Mouse (Mus musculus): ENCODE measurements around the gene Dst.
"Not testable (repeated sequence)": the region's sequence is repeated elsewhere in the genome, so short reads cannot be mapped to it uniquely, and the experiment has no call there.

The Dst gene

DNA sequence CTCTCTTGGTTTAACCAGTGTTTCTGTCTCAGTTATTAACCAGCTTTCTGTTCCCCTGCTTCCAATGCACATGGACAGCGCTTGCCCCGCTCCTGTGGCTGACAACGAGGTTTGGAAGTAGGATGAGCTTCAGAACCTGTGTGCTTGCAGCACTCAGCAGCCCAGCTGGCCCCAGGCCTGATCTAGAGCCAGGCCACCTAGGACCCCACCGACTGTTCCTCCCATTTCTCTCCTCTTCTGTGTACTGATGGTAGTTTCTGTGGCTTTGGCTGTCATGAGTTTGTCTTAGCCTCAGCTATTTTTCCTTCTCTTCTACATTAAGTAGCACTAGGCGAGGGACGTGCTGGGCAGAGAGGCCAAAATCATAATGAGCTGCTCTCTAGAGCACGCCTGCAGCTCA is 368.7 kb downstream of the Dst start:
- intact Hi-C loops (cut with DNase I), result no loop called here

DNA sequence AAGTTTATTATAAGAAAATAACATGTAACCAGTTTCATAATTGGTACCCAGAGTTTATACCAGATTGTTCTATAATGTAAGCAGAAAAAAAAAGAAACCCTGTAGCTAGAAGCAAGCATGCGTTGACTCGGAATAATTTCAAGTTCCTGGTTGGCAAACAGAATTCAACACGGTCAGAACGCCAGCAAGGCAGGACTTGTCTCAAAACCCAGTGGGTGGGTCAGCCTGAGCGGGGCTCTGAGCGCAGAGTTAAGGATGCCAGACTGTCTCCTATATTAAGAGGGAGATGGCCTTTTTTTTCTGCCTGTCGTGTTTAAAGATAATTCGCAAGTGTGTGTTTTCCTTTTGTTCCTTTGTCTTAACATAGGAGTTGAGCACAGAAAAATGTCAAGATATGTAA is 369.2 kb downstream of the Dst start:
- intact Hi-C loops (cut with DNase I), result no loop called here

DNA sequence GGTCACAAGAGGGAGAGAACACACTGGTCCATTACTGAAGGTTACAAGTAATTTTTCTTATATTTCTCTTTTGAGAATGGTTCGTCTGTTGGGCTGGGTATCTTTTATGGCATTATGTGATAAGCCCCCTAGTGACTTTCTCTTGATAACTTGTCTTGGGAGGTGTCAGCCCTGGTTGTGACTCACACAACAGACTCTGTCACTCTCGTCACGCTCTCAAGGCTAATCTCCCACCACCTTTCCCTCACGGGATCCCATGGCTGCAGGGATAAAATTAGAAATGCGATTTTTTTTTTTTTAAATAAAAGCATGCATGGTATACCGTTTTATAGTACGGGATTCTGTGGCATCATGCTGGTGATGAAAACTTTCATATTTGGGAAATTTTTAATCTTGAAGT is 375.5 kb downstream of the Dst start:
- intact Hi-C loops (cut with DNase I), result no loop called here

DNA sequence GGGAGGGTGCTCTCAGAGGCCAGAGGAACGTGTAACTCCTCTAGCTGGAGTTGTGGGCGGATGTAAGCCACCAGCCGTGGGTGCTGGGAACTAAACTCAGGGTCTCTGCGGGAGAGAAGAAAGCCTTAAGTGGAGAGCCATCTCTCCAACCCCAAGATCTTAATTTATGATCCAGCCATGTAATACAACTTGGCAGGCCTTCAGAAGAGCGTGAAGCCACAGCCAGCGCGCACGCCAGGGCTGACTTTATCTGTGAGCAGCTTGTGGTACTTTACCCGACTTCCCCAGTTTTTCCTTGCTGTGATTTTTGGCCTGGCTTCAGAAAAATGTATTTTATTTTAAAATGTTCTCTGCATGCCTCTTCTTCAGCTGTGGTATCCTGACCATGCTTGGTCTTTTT is 377.0 kb downstream of the Dst start:
- intact Hi-C loops (cut with DNase I), result no loop called here

DNA sequence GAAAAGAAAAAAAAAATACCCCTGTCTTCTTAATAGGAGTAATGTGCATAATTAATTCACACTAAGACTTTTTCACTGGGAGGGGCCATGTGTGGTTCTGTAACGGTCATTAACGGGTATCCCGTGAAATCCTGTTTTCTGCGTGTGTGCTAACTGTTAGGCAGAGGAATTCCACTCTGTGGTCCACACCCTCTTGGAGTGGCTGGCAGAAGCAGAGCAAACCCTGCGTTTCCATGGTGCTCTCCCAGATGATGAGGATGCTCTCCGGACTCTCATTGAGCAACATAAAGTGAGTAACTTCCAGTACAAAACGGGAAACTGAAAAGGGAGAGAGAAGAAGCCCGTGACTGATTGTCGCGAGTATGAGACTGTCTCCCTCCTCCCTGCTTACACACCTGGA is 379.7 kb downstream of the Dst start:
- intact Hi-C loops (cut with DNase I), result no loop called here

DNA sequence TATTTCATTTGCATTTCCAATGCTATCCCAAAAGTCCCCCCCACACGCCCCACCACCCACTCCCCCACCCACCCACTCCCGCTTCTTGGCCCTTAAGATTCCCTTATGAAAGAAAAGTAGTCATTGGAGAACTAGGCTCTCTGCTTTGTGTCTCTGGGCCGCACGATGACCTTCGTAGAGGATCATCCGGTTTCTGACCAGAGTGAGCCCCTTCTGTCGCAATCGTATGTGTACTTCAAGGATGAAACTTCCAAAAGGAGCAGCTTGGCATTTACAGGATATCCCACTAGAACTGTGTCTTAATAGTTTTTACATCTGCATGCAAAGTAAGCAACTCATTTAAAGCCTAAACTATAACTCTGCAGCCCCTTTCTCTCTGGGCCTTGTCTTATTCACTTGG is 380.2 kb downstream of the Dst start:
- intact Hi-C loops (cut with DNase I), result no loop called here

DNA sequence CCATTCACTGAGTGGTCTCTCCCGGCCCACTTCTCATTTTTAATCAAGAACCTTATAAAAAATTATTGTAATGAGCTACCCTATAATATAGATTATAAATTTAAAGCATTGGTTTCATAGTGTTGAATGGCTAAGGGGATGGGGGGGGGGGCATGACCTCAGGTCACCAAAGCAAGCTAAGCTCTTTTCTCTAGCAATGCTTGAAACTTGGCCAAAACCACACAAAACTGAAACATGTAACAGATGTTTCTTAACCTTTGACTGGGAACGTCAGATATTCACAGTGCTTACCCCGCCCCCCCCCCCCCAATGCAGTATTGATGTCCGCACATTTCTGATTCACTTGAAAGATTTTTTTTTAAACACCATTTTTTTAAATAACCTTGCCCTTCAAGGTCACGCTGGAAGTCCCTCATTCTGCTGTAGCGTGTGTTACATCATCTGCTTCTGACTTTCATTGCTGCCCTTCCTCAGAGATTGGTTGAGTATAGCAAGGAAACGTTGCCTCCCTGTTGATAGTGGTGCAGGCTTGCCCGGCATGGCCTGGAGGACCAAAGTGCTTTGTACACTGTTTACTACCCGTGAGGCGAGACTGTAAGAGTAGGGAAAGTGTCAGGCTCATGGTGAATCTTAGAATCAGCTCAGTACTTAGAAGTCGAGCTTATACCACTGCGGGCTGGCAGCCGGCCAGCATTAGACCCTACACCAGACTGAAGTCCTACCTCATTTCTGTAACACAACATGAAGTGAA is 380.9 kb downstream of the Dst start:
- intact Hi-C loops (cut with DNase I), result no loop called here

DNA sequence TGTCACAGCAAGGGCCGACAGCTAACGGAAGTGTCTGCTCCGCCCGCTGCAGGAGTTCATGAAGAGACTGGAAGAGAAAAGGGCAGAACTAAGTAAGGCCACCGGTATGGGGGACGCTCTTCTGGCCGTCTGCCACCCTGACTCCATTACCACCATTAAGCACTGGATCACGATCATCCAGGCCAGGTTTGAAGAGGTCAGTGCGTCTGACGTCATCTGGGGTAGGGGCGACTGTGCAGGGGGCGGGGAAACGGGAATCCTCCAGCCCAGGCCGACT is 381.4 kb downstream of the Dst start:
- intact Hi-C loops (cut with DNase I), result no loop called here

DNA sequence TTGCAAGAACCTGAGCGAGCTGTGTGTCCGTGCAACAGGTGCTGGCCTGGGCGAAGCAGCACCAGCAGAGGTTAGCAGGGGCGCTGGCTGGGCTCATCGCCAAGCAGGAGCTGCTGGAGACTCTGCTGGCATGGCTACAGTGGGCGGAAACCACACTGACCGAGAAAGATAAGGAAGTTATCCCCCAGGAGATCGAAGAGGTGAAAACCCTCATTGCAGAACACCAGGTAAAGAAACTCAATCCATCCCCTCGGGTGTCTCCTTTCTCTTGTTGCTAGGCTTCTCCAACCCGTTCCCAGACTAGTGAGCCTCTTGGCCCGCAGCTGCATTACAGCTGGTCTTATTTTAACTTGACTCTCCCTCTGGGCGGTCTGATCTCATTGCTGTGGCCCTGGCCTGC is 382.3 kb downstream of the Dst start:
- intact Hi-C loops (cut with DNase I), result no loop called here

DNA sequence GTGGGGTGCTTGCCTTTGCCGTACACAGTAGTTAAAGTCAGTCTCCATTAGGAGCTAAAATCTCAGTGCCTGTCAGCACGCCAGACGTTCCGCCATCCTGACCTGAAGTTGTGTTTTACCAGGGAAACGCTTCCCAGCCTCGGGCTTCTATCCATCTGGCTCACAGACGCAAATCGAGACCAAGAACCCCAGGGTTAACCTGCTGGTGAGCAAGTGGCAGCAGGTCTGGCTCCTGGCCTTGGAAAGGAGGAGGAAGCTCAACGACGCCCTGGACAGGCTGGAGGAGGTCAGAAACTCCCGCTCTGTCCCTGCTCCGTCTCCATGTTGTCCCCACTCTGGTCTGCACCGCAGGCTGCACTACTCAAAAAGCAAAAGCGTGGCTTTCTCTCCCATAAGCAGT is 385.2 kb downstream of the Dst start:
- intact Hi-C loops (cut with DNase I), result no loop called here

DNA sequence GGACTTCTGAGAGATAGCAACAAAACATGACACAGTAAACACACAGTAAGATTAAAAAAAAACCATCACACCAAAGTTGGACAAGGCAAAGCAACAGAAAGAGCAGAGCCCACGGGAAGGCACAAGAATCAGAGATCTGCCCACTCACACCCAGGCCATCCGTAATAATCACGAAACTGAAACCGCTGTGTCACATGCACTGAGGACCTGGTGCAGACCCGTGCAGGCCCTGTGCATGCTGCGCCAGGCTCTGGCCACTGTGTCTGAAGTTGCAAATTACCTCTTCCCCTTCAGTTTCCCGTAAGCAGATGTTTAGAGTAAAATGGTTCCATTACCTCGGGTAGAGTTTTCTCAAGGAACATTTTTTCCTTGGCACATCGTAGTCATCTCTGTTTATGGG is 389.6 kb downstream of the Dst start:
- intact Hi-C loops (cut with DNase I), result no loop called here

DNA sequence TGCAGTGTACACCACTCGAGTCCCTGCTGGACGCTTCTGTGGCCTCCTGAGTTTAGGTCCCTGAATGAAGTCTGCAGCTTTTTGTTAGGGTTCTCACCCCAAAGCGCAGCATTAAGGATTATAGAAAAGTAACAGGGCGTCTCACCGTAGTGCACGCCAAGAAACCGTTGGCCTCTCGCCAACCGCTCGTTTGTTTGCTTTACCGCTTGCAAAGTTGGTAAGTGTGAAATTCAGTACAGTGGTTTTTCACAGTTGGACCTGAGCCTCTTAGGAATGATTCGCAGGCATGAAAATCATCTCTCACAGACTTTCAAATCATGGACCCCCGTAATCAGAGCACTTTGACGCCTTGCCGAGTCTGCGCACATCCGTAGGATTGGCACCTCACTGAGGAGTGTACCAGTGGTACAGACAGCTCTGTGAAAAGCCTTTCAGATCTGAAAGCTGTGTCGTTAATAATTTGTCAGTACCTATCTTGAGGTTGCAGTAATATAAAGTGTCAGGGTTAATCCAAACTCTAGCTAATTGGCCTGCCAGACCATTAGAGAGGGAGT is 390.7 kb downstream of the Dst start:
- intact Hi-C loops (cut with DNase I), result no loop called here

DNA sequence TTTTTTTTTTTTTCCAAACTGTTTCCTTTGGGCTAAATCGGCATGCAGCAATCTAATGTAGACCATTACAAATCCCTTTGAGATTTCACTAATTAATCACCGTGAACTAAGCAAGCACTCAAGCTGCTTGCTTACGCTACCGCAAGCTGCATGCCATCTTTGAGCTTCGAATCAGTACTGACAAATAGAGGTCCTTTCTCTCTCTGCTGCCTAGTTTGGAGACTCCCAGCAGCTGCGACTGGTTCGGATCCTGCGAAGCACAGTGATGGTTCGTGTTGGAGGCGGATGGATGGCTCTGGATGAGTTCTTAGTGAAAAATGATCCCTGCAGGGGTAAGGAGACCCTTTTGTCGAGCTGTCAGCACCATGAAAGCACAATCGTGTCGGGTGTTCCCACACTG is 391.5 kb downstream of the Dst start:
- intact Hi-C loops (cut with DNase I), result no loop called here

DNA sequence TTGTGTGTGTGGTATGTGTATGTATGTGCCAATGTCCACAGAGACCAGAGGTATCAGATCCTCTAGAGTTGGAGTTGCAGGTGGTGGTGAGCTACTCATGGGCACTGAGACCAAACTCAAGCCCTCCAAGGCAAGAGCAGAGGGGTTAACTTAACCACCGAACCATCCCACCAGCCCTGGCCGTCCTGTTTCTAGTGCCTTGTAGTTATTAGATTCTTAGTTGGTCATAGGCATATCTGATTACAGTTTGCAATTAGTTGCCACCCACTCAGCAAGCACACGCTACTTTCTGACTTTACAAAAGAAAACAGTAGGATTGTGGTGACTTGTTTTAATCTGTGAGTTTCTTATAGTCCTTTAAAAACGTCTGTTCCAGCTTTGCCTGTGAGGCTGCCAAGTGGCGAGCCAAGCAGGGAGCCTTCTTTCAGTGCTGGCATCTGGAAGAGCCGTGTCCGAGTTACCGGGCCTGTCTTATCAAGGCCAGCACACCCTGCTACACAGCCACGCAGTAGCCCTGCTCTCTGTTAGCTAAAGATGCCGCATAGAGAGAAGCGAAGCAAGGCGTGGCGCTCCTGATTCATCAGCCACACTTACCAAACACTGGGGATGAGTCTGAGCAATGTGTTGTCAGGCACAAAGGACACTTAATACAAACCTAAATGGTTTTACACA is 392.4 kb downstream of the Dst start:
- intact Hi-C loops (cut with DNase I), result no loop called here

DNA sequence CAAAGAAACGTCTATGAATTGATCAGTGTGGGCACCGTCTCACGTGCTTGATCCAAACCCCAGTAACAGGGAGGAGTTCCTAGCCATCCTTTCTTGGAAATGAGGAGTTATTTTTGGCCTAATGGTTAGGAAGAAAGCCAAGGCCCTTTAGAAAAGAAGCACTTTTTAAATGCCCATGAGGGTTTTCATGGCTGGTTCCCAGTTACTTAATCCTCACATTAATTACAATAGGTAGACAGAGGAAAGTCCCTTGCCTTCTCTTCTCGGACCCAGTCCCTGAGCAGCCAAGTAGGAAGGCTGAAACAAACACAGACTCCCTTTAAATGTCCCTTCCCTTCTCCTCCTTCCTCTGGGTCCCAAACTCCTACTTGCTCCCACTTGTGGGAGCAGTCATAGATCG is 396.2 kb downstream of the Dst start:
- intact Hi-C loops (cut with DNase I), result no loop called here

DNA sequence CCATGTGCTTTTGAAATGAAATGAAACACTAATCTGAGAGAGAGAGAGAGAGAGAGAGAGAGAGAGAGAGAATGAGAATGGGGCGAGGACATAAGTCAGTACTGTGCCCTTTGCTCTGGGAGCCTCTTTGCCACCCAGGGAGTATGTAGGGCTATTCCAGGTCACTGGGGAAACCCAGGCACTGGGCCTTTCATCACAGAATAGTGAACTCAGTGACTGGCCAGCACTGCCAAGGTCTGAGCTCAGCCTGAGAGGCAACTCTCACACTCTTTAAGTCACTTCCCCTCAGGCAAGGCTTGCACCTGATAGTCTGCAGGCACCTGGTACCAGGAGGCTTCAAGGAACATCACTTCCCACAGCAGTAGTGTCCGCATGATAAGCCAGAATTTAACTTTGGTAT is 398.7 kb downstream of the Dst start:
- intact Hi-C loops (cut with DNase I), result no loop called here

DNA sequence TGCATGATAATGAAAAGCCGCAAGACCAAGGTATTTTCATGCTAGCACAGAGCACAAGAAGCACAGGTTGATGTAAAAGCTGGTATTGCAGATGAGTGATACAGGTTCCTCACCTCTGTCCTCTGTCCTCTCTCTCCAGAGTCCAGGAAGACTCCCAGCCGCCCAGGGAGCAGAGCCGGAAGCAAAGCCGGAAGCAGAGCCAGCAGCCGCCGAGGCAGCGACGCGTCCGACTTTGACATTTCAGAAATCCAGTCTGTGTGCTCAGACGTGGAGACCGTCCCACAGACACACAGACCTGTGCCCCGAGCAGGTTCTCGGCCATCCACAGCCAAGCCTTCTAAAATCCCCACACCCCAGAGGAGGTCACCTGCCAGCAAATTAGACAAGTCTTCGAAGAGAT is 399.2 kb downstream of the Dst start:
- intact Hi-C loops (cut with DNase I), result no loop called here

DNA sequence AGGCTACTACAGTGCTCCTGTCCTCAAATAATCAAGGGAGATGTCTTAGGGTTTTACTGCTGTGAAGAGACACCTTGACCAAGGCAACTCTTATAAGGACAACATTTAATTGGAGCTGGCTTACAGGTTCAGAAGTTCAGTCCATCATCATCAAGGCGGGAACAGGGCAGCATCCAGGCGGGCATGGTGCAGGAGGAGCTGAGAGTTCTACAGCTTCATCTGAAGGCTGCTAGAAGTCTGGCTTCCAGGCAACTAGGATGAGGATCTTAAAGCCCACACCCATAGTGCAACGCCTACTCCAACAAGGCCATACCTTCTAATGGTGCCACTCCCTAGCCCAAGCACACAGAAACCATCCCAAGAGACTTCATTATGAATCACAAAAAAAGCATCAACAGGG is 400.8 kb downstream of the Dst start:
- intact Hi-C loops (cut with DNase I), result not testable (repeated sequence)

DNA sequence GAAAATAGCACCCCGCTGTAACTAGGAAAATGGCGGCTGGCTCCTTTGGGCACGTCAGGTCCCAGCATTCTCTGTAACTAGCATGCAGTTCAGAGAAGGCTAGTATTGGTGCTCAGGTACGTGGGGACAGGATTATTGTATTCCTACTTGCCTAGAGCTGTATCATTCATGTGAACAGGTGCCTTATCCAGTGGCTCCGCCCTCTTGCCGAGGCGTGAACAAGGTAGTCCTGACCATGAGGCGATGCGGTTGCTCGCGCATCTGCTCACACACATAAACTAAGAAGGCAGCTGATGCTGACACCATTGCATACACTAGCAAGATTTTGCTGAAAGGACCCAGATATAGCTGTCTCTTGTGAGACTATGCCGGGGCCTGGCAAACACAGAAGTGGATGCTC is 401.4 kb downstream of the Dst start:
- intact Hi-C loops (cut with DNase I), result no loop called here

DNA sequence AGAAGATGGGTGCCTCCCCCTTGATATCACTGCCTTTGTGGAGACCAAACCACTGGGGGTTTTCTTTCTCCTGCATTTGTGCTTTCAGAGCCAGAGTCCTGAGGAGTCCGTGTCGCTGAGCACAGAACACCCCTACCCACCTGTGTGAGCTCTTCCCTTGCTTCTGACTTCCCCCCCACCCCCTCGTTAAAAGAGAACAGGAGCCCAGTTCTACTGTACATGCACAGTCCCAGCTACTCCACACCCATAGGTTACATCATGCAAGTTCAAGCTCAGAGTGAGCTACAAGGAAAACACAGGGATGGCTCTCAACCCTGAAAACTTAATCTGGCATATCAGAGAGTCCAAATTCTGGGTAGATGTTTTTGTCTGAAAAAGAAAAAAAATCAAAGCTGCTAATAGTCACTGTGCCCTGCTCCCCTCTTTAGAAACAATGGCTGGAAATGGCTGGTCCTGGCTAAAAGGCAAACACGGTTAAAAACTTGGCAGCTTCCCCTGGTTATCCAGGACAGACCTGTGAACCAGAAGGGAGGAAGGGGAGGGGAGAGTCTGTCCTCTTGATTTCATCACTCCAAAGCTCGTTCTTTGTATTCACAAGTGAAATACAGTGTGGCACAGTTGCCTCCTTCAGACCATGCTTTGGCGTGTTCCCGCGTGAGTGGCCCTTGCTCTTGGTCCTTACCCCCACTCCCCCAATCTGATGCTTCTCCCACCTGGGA is 402.7 kb downstream of the Dst start:
- intact Hi-C loops (cut with DNase I), result no loop called here

DNA sequence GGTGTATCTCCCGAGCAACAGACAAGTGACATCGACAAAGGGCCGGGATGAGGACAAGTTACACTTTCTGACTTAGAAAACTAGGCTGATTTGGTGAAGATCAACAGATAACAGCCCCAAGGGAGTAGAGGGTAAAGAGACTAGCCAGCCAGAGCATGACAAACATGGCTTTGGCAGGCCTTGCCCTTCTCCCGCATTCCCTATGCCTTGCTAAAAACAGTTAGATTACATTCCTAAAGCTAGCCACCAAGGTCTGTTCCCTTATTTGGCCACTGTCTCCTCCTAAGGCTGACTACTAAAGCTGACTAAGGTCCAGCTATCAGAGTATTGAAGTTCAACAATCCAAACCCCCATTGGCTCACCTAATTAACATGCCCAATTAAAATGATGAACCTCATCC is 404.8 kb downstream of the Dst start:
- intact Hi-C loops (cut with DNase I), result no loop called here

DNA sequence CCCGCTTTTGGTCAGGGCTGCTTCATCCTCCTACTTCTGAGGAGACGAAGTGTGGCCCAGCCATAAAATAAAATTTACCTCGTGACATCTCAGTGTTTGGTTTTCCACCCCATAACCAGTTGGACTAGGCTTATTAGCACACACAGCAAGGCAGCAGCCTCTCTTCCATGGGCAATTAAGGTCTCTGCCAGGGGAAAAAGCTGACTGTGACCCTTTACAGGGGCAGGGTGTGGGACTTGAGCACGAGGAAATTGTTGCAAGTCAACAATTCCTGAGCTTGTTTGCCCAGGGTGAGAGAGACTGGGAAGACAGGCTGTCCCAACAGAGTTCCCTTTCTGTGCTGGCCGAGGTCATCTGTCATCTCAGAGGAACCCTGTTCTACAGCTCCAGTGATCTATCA is 407.4 kb downstream of the Dst start:
- intact Hi-C loops (cut with DNase I), result no loop called here

DNA sequence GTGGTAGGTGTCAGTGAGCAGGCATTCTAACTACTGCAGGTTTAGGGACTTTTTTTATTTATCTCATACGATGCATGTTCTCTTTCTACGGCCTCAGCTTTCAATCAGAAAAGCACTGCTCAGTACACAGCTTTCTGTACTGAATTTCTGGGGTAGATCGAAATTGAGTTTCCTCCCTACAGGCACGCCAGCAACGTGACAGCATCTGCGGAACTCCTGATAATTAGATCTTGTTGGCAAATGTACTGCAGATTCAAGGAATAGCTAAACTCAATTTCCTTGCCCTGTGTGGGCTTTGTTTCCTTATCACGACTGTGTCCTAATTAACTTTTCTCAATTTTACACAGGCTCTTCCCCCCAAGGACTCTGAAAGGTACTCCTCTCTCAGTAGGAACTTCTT is 416.2 kb downstream of the Dst start:
- intact Hi-C loops (cut with DNase I), result no loop called here

Measured in adrenal gland (tissue).